Comparison of ENCODE assay signal across 10 mouse cellular contexts in the genomic region with DNA sequence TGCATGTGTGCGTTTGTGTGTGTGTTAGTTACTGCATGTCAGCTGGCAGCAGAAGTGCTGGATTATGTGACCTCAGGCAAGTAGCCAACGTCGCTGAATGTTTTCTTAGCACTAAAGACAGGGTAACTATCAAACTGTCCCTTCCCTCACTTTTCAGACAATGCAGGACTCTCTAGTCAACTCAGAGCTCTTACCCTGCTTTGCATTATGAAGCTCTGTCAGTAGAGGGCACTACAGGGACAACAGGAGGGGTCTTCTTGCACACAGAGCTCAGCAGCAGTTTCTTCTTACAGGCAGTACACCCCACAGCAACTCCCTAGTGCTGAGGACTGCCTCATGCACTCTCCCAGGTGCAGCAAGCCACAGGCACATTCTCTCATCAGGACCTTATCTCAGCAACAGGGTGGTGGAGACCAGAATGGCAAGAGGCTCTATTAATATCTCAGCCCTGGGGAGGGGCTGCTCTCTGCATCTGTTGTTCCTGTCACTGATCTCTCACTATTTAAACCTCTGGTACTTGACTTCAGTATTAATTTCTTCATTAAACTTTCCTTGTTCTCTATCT. TPM values are rescaled to one million over a fixed set of nuclear protein-coding genes. Genes with fewer than 3 reads are reported as not detected.
DNase-seq lines count a peak whose midpoint lies in the region; ATAC-seq and TF ChIP-seq lines count a peak whose summit lies in the region.
"Had no signal": no experiment of that assay in that cellular context is flagged by ENCODE, and none has a peak within 500 bp of the region (broad histone marks: within the 10 kb centered on the region; RNA-seq: fewer than 3 reads in every experiment).

No protein-coding gene starts in this region.

- no peak overlapping the region for H3K4me3 ChIP-seq in hindbrain, postnatal 0 days (ENCODE audit: low read length)
- no peak overlapping the region for H3K4me3 ChIP-seq in hindbrain, embryonic 10.5 days
- no peak overlapping the region for H3K4me3 ChIP-seq in lung, postnatal 0 days (ENCODE audit: low read depth, low read length)
- no peak overlapping the region for H3K4me3 ChIP-seq in hindbrain, embryonic 16.5 days (ENCODE audit: low read length)

- TF ChIP-seq CTCF in hindbrain, postnatal 0 days (IDR thresholded peaks at IDR 0.05; ENCODE audit: low read depth) = peak; percentile 40
- peak; percentile 54 for TF ChIP-seq CTCF in lung, postnatal 0 days (IDR thresholded peaks at IDR 0.05)

- no peak overlapping the region for H3K9ac ChIP-seq in hindbrain, postnatal 0 days (replicated peaks; ENCODE audit: low read length)
- H3K9ac ChIP-seq in lung, postnatal 0 days (replicated peaks; ENCODE audit: low read depth) = no peak overlapping the region
- no peak overlapping the region for H3K9ac ChIP-seq in hindbrain, embryonic 16.5 days (ENCODE audit: low read depth, low read length)

- TF ChIP-seq EP300 in lung, postnatal 0 days (IDR thresholded peaks at IDR 0.05) = no peak

- ATAC-seq in hindbrain, postnatal 0 days = no peak
- ATAC-seq in lung, postnatal 0 days = no peak
- no peak for ATAC-seq in hindbrain, embryonic 16.5 days

- 82% methylated on average over 3 of the region's 3 CpGs for whole genome bisulfite sequencing in hindbrain, postnatal 0 days
- 89% methylated on average over 3 of the region's 3 CpGs for WGBS in hindbrain, embryonic 10.5 days
- WGBS in lung, postnatal 0 days = 77% methylated on average over 3 of the region's 3 CpGs
- WGBS in hindbrain, embryonic 16.5 days = 84% methylated on average over 3 of the region's 3 CpGs

- no peaks in the 10 kb centered on the region for H3K4me1 ChIP-seq in hindbrain, postnatal 0 days (ENCODE audit: insufficient read depth, low read length)
- H3K4me1 ChIP-seq in hindbrain, embryonic 10.5 days (replicated peaks) = no peaks in the 10 kb centered on the region
- H3K4me1 ChIP-seq in lung, postnatal 0 days (ENCODE audit: insufficient read depth, low read depth, low read length) = no peaks in the 10 kb centered on the region
- no peaks in the 10 kb centered on the region for H3K4me1 ChIP-seq in hindbrain, embryonic 16.5 days (ENCODE audit: control insufficient read depth, insufficient read depth, low read depth, low read length)

- no peak overlapping the region for H3K4me2 ChIP-seq in hindbrain, postnatal 0 days (ENCODE audit: low read depth, low read length)
- H3K4me2 ChIP-seq in lung, postnatal 0 days (replicated peaks; ENCODE audit: low read depth, low read length) = no peak overlapping the region
- H3K4me2 ChIP-seq in hindbrain, embryonic 16.5 days (ENCODE audit: low read length) = no peak overlapping the region

- no peaks in the 10 kb centered on the region for H3K27me3 ChIP-seq in hindbrain, postnatal 0 days (ENCODE audit: insufficient read depth, low read length)
- H3K27me3 ChIP-seq in hindbrain, embryonic 10.5 days (ENCODE audit: insufficient read depth, poor library complexity, severe bottlenecking) = no peaks in the 10 kb centered on the region
- no peaks in the 10 kb centered on the region for H3K27me3 ChIP-seq in lung, postnatal 0 days (replicated peaks; ENCODE audit: insufficient read depth, low read length)
- H3K27me3 ChIP-seq in hindbrain, embryonic 16.5 days (replicated peaks; ENCODE audit: control insufficient read depth, insufficient read depth, low read length) = no peaks in the 10 kb centered on the region

- no peaks in the 10 kb centered on the region for H3K9me3 ChIP-seq in hindbrain, postnatal 0 days (ENCODE audit: low read length)
- no peaks in the 10 kb centered on the region for H3K9me3 ChIP-seq in hindbrain, embryonic 10.5 days
- H3K9me3 ChIP-seq in lung, postnatal 0 days (ENCODE audit: low read length) = no peaks in the 10 kb centered on the region
- no peaks in the 10 kb centered on the region for H3K9me3 ChIP-seq in hindbrain, embryonic 16.5 days (ENCODE audit: control insufficient read depth, low read length)

- peaks cover 18% of the 10 kb centered on the region; the same call in 1 of the 2 replicates for H3K36me3 ChIP-seq in hindbrain, postnatal 0 days (ENCODE audit: insufficient read depth, low read length)
- H3K36me3 ChIP-seq in hindbrain, embryonic 10.5 days = peaks cover 83% of the 10 kb centered on the region
- H3K36me3 ChIP-seq in lung, postnatal 0 days (ENCODE audit: insufficient read depth, low read length) = peaks cover 25% of the 10 kb centered on the region; the same call in 1 of the 2 replicates
- peaks cover 16% of the 10 kb centered on the region for H3K36me3 ChIP-seq in hindbrain, embryonic 16.5 days (ENCODE audit: control insufficient read depth, insufficient read depth, low read length)

- DNase-seq in hindbrain, postnatal 0 days (ENCODE audit: low spot score) = peak; percentile 9
- no peak for DNase-seq in hindbrain, embryonic 10.5 days (ENCODE audit: low spot score)
- peak; percentile 62 for DNase-seq in ES-CJ7 (ENCODE audit: low read depth, low spot score)
- peak; percentile 17 for DNase-seq in c-Kit-positive CD71-positive TER-119-positive erythroid progenitor cells, embryonic 14.5 days (ENCODE audit: low spot score)
- DNase-seq in lung, postnatal 0 days (ENCODE audit: low spot score) = peak; percentile 29
- no peak for DNase-seq in cerebellum, postnatal 4 days (ENCODE audit: low spot score in 2 of 2)
- DNase-seq in cerebellum, adult 18-20 months = no peak
- DNase-seq: adrenal gland, postnatal 14 days had no signal

- no peak overlapping the region for H3K27ac ChIP-seq in hindbrain, postnatal 0 days
- H3K27ac ChIP-seq in hindbrain, embryonic 10.5 days = no peak overlapping the region
- H3K27ac ChIP-seq in lung, postnatal 0 days (ENCODE audit: low read length) = no peak overlapping the region
- H3K27ac ChIP-seq in hindbrain, embryonic 16.5 days (ENCODE audit: low read depth, low read length) = no peak overlapping the region
- H3K27ac ChIP-seq: macrophage had no signal

RNA-seq across cellular contexts. Expression of gene Mlh1, which starts 23.8 kb away (rescaled TPM):
- total RNA-seq in hindbrain, postnatal 0 days (2014; rRNA removed) = 16.1 and 24.0 TPM in 2 replicates
- polyA plus RNA-seq in hindbrain, postnatal 0 days (2015; fragmentation: Nextera tagmentation; extraction: Ambion mirVana) = 16.0 and 19.4 TPM in 2 replicates
- polyA plus RNA-seq in hindbrain, embryonic 10.5 days (2016; fragmentation: Nextera tagmentation; extraction: Ambion mirVana) = 41.0 and 49.0 TPM in 2 replicates
- 13.1 and 14.2 TPM in 2 replicates for polyA plus RNA-seq in lung, postnatal 0 days (2015; fragmentation: Nextera tagmentation; extraction: Ambion mirVana)
- 25.5 and 29.2 TPM in 2 replicates for polyA plus RNA-seq in hindbrain, embryonic 16.5 days (2015; fragmentation: Nextera tagmentation; extraction: Ambion mirVana)

RNA-seq across cellular contexts. Expression of gene Epm2aip1, which starts 24.0 kb away (rescaled TPM):
- 73.1 and 81.4 TPM in 2 replicates for total RNA-seq in hindbrain, postnatal 0 days (2014; rRNA removed)
- 34.4 and 36.0 TPM in 2 replicates for polyA plus RNA-seq in hindbrain, postnatal 0 days (2015; fragmentation: Nextera tagmentation; extraction: Ambion mirVana)
- polyA plus RNA-seq in hindbrain, embryonic 10.5 days (2016; fragmentation: Nextera tagmentation; extraction: Ambion mirVana) = 25.1 and 26.1 TPM in 2 replicates
- 10.5 and 11.4 TPM in 2 replicates for polyA plus RNA-seq in lung, postnatal 0 days (2015; fragmentation: Nextera tagmentation; extraction: Ambion mirVana)
- polyA plus RNA-seq in hindbrain, embryonic 16.5 days (2015; fragmentation: Nextera tagmentation; extraction: Ambion mirVana) = 46.2 and 60.4 TPM in 2 replicates

Comparison
In these comparisons a context has a peak if more than half of its experiments do, and no peak if none do; other contexts are left out.
1. DNase-seq: peak in hindbrain, postnatal 0 days (single experiment), ES-CJ7 (single experiment), c-Kit-positive CD71-positive TER-119-positive erythroid progenitor cells, embryonic 14.5 days (single experiment) and lung, postnatal 0 days (single experiment); none in hindbrain, embryonic 10.5 days (single experiment), cerebellum, postnatal 4 days (0 of 2) and cerebellum, adult 18-20 months (0 of 2).